Mouse (Mus musculus): ENCODE results near the gene Ccdc65.

Ccdc65 gene

DNA sequence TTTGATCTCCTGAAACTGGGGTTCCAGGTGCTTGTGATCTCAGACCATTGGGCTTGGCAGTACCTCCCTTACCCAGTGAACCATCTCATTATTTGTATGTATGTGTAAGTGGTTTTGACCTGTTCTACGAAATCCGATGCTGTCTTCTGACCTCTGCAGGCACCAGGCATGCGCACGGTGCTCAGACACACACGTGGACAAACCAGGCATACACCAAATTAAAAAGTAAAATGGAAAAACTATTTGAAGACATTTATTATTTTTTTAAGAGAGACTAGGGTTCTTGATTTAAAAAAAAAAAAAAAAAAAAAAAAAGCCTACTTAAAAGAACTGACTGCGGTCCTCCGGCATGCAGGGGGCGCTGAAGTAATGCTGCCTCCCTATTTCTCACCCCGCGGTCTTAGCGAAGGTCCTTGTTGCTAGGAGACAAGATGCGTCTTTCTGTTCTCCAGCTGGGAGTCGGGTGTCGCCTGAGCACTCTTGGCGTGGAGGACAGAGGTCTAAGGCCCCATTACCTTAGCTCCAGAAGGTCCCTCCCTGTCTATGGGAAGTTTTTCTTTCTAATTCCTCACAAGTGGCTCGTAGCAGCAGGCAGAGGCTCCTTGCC is at the start of gene Ccdc65:
Gene Ccdc65, plus strand, starts transcription at position 442 of the 607 bp plus-strand sequence.
- peak; percentile 88 for DNase-seq

DNA sequence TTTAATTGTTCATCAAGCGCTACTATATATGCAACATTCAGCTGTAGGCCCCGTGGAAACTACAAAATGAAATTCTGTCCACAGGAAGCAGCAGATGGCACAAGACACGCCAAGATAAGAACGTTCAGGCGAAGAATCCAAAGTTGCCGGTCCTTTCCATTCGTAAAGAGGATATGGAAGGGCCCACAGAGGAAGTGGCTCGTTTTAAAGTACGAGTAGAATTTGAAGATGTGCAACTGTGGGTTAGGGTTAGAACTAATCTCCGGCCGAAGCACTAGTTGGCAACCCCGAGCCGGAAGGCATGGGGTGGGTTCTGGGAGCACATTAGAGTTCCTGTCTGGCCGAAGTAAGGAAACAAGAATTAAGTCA is 45.8 kb upstream of the Ccdc65 start:
- DNase-seq = no peak

- DNase-seq = peak; percentile 95
These were observed 45.2 kb upstream of the Ccdc65 start, which contains the start of gene Ddx23 for GRCm38 (mm10) chr15:98662567-98663545. Ddx23 (minus strand) TSS chr15:98662894.

DNA sequence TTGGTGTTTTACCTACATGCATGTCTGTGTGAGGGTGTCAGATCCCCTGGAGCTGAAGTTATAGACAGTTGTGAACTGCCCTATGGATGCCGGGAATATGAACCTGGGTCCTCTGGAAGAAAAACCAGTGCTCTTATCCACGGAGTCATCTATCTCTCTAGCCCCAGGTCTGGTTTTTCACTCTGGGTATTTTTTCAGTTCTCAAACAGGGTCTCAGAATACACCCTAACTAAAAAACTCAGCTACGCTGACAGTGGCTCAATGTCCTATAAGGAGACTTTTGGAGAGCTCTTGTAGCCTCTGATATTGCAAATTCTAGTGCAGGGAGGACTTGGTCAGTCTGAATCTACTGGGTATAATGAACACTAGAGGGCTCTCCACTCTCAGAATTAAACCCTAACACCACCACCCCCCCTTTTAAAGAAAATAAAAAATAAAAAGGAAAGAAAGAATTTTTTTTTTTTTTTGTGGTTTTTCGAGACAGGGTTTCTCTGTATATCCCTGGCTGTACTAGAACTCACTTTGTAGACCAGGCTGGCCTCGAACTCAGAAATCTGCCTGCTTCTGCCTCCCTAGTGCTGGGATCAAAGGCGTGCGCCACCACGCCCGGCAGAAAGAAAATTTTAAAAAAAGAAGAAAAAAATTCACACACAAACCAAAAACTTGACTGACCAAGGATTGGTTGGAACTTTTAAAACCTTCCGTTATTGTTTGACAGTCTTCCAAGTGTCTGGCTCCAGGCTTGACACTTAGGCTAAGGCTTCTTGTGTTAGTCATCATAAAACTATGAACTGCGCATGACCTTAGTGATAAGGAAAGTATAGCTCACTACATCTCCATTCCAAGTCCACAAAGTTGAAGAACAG is 43.7 kb upstream of the Ccdc65 start:
- no peak for DNase-seq

DNA sequence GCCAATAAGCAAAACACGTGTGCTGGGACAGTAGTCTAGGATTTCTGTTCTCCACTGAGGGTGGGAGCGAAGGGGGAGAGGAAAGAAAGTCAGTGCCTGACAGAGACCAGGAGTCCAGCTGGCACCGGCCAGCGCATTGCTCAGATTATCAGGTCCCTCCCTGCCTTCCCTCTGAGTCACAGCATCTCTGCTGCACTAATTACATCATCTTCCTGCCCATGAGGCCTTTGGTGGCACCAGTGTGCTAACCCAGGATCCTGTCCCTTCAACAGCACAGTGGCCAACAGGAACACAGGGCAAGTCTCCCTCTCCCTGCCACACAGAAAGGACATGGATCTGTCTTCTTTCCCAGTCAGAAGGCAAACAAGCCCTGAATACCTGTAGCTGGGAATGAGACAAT is 35.4 kb upstream of the Ccdc65 start:
- no peak for DNase-seq

- DNase-seq = no peak
These were observed 34.3 kb upstream of the Ccdc65 start for GRCm38 (mm10) chr15:98673732-98674131.

DNA sequence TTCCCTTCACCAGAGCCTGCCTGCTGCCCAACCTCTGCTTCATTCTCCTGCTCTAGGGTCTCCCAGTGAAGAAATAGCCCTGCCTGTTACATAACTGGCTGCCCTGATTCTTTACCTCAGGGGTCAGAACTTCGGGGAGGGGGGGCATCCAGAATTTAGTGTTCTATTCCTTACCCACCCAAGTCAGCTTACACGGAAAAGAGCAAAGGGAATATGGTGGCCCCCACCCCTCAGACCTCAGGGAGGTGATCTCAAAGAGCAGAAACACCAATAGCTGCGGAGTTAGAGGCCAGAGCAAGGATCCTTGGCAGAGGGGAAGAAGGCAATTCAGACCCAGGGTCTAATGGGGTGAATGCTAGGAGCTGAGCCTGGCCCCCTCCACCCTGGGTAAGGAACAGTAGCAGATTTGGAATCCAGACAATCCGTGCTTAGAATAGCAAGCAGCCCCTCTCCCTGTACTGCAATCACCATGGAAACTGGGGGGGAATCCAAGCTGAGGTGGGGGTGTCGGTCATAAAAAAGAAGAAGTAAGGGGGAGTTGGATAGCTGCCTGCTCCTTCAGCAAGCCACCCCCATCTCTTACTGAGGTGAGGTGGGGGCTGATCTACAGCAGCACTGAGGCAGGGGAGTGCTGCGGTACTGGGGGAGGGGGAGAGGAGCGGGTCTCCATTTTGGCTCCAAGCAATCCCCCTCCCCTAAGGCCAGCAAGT is 33.6 kb upstream of the Ccdc65 start:
- no peak for DNase-seq

DNA sequence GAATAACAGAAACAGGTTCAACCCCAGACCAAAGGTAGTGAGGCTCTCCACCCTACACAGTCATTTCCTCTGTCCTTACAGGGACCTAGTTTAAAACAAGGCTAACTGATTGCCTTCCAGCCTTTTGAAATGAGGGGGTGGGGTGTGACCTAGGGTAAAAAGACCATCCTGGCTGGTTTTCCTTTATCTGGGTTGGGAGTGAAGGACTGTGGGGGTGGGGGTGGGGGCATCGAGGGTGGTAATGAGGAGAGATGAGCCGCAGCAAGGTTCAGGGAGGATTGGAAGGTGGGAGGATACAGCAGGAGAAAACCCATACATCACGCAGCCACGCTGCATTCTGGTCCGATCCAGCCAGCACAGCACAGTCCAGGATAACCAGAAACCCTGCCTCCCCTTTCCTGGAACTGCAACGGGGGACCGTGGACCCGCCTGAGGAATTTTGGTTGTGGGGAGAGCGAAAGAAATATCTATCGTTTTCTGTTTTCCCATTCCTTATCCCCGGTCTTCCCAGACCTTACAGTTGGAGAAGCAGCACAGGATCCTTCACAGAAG is 32.9 kb upstream of the Ccdc65 start:
- DNase-seq = no peak

DNA sequence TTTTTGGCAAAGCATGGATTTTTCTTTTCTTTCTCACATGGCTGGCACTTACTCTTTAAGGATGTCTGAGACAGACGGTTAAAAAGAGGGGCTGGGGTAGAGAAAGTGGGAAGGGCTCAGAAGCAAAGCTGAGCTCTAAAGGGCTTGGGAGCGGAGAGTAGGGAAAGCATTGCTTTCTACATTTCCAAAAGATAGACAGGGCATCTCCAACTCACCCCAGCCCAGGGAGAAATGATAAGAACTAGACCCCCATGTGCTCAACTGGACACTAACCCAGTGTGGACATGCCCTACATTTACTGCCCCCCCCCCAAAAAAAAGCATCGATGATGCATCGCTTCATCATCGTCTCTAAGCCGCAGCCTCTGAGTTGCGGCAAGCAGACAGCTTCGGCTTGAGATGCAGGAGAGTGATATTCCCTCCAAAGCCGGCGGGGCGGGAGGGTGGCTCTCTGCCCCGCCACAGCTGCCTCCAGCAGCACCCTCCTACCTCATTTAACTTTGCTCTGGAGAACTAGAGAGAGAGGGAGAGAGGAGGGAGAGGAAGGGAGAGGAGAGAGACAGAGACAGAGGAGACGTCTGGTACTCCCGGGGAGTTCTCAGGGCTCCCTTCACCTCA is 32.3 kb upstream of the Ccdc65 start:
- DNase-seq = no peak

GRCm38 (mm10) chr15:98676471-98676870 is 31.5 kb upstream of the Ccdc65 start:
- DNase-seq = peak; percentile 76

GRCm38 (mm10) chr15:98676940-98677728 is 30.9 kb upstream of the Ccdc65 start, which contains the start of gene Rnd1:
Rnd1 (minus strand) TSS chr15:98677461.
- peak; percentile 94 for DNase-seq

DNA sequence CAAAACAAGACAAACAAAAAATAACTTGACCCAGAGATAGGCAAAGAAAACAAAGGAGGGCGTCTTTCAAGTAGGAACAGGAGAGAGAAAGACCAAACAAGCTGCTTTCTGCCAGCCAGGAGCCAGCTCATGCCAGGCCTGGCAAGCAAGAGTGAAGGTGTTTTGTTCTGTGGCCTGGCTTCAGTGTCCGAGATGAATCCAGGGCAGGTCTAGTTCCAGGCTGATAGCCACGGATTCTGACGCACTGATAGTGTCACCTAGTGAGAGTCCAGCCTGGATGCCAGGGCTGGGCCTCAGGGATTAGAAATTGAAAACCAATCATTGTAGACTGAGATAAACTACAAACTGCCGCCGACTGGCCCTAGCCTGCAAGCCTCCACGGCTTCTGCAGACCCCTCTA is 30.0 kb upstream of the Ccdc65 start:
- DNase-seq = peak; percentile 46

GRCm38 (mm10) chr15:98680660-98681059 is 27.3 kb upstream of the Ccdc65 start:
- DNase-seq = no peak

DNA sequence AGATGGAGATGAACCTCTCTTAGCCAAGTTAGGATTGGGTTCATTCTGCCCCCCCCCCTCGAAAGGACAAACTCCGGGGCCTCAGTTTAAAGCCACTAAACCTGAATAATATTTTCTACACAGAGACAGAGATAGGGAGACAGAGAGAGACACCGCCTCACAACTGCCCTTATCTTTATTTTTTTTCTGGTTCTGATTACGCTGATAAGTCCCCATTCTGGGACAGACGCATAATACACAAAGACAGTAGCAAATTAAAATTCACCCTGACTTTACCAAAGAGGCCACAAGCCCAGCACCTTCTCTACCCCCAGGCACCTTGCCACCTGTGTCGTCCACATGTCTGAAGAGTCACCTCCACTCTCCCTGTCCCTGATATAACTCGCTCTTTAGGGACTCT is 26.4 kb upstream of the Ccdc65 start:
- no peak for DNase-seq

DNA sequence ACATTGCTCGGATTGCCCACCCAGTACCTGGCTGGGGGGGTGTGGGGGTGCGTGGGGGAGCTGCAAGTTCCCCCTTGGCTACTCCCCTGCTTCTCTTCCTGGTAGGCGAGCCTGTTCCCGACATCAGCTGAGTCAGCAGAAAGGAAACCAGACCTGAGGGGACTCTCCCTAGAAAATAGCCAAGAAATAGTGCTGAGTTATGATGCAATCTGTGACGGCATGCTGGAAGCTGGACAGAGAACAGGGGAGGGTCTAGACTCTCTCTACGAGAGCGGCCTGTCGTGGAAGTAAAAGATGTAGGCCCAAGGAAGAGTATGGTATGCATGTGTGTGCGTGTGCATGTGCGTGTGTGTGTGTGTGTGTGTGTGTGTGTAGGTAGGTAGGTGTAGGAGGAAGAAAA is 24.8 kb upstream of the Ccdc65 start:
- DNase-seq = no peak

DNA sequence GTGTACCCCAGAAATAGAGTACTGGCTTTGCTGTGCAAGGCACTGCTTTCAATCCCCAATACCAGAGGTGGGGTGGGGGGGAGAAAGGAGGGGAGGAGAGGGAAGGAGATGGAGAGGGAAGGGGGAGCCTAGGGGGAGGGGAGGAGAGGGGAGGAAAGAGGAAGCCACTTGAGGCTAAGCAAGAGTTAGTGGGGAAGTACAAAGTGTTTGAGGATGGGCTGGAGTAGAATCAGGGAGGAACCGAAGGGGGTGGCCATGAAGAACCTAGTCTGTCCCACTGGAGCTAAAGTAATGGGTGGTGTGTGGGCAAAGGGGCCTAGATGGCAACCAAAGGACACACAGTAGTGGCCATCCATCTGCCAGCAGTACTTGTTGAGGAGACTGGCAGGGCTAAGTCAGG is 24.3 kb upstream of the Ccdc65 start:
- no peak for DNase-seq

DNA sequence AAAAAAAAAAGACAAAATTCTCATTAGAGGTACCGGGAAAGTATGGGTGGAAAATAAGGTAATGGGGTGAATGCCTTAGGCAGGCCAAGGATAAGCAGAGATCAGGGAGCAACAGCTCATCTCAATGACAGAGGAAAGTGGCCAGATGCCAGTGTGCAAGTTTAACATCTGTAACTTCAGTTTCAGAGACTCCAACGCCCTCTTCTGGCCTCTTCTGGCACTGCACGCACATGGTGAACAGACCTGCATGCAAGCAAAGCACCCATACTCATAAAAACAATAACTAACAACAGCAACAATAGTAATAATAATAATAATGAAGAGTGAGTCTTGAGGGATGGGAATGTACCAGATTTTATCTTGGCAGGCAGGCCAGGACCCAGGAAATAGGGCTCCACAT is 22.1 kb upstream of the Ccdc65 start:
- DNase-seq = no peak

GRCm38 (mm10) chr15:98689682-98690081 is 18.3 kb upstream of the Ccdc65 start:
- no peak for DNase-seq

DNA sequence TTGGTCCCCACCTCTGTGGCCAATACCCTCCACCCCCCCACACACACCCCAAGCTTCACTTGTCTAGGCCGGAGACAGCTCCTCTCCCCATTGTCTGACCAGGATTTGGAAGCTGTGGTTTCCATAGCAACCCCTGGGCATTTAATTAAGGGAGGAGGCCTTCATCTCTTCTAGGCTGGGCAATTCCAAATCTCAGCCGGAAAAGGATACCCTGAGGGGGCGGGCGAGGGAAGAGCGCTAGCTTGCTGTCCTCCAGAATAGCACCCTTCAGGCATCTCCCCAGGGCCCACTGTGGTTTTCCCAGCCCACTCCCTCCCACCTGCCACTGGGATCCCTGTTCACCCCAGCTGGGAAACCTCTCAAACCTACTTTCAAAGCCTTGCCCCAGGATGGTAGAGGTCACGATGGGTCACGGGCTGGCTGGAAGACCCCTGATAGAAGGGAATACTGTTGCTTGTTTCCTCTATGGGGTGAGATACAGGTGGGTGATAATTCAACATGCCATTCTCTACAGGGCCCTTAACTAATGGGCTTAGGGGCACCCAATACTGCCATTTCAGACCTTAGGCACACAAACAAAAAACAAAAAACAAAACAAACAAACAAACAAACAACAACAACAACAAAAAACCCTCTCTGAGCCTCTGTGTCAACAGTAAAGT is 16.4 kb upstream of the Ccdc65 start:
- no peak for DNase-seq

DNA sequence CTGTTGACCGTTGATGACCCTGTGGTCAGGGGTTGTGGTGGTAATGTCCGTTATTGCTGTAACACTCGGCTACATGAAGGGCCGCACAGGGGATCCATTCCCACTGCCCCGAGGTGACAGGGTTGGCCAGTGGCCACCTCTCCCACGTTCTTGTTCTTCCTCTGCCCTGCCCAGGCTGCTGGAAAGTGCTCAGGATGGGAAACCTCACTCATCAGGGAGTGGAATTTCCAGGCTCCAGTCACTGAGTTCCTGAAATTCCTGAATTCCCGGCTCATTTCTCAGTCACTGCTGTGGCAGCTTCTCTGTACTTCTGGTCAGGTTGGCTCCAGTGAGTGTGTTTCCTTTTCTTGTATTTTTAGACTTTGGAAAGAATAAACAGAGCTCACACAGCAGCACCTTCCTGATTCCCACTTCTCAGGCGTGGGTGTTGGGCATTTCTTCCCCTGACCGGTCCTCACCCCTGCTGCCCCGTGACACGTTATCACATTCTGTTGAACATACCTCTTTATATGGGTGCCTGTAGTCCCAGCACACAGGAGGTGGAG is 15.8 kb upstream of the Ccdc65 start:
- DNase-seq = no peak

All from cerebellum, adult 9-11 months (tissue).